Mouse (Mus musculus): ENCODE results near the gene Grik4.

DNA sequence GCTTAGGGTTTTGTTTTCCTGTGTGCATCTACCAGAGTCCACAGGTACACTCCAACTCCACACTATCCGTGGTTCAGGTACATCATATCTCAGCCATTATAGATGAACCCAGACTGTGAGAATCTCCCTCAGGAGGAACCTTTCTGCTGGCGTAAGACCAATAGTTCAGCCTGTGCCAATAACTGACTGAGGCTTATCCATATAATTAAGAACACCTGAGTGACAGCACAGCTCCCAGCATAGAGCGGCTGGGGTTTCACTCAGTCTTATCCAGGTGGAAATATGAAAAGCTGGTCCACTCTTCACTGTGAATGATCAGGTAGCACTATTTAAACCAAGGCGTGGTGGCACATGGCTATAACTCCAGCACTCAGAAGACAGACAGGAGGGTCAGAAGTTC, 440.6 kb downstream of the Grik4 start:
- TF ChIP-seq GATA1 (IDR thresholded peaks at IDR 0.05; ENCODE audit: borderline replicate concordance, low read length) (no peak), FLI1 (IDR thresholded peaks at IDR 0.05; ENCODE audit: low read length) (no peak)
